Mouse (Mus musculus) limb, embryonic 12.5 days (tissue): ENCODE results near the gene Srsf10. TPM values are rescaled to one million over a fixed set of nuclear protein-coding genes. Genes with fewer than 3 reads are reported as not detected.
A peak's percentile ranks its signal among the peaks of the same experiment; 100 is the strongest.

Experiments
- ATAC-seq: fragments of 200-750 bp; cut with Nextera tagmentation; 2 replicates; pipeline ENCODE4 v1.8.0; 2017; ENCODE audit warnings: low read depth, moderate TSS enrichment; ENCODE audit not compliant: insufficient number of reproducible peaks, insufficient read depth, low FRiP score, low TSS enrichment
- H3K27ac ChIP-seq: fragments of 300-500 bp; sonication (generic); 2 replicates; pipeline ENCODE4 v1.5.1; 2016; ENCODE audit warnings: mild to moderate bottlenecking, moderate library complexity
- H3K27me3 ChIP-seq: fragments of 300-500 bp; sonication (generic); 2 replicates; pipeline ENCODE4 v1.6.1; 2016; ENCODE audit warnings: mild to moderate bottlenecking, moderate library complexity
- H3K36me3 ChIP-seq: fragments of 300-500 bp; sonication (generic); 2 replicates; pipeline ENCODE4 v1.6.1; 2016; ENCODE audit warnings: mild to moderate bottlenecking, moderate library complexity
- H3K4me1 ChIP-seq: fragments of 300-500 bp; sonication (generic); replicated peaks from 2 replicates; pipeline ENCODE4 v1.6.1; 2016
- H3K4me2 ChIP-seq: fragments of 300-500 bp; sonication (generic); 2 replicates; pipeline ENCODE4 v1.6.1; 2016; ENCODE audit warnings: mild to moderate bottlenecking, moderate library complexity
- H3K4me3 ChIP-seq: fragments of 300-500 bp; sonication (generic); replicated peaks from 2 replicates; pipeline ENCODE4 v1.5.1; 2016; ENCODE audit warnings: mild to moderate bottlenecking
- H3K9ac ChIP-seq: fragments of 300-500 bp; sonication (generic); replicated peaks from 2 replicates; pipeline ENCODE4 v1.6.1; 2016; ENCODE audit warnings: mild to moderate bottlenecking, moderate library complexity
- H3K9me3 ChIP-seq: fragments of 300-500 bp; sonication (generic); 2 replicates; pipeline ENCODE4 v1.6.1; 2016; ENCODE audit warnings: mild to moderate bottlenecking, moderate library complexity
- whole genome bisulfite sequencing: fragments of 180-500 bp; shearing (Covaris S2); methylation state at CpG from one replicate; pipeline ENCODE4 v1.1.7; 2016; 5-methylcytosine and 5-hydroxymethylcytosine counted together
- polyA plus RNA-seq: library from polyadenylated mRNA; unstranded; fragments of >200 nt; fragmentation: Nextera tagmentation; extraction: Ambion mirVana; gene quantifications from 2 replicates; pipeline ENCODE4 v1.2.1, GENCODE M21; 2016

Srsf10 gene
- polyA plus RNA-seq, 1 experiment from 2014 or later = 402 TPM

- Histone ChIP-seq H3K36me3 (peaks cover 16% of the 10 kb centered on the region), H3K4me2 (no peak overlapping the region), H3K9me3 (no peaks in the 10 kb centered on the region), H3K9ac (no peak overlapping the region), H3K27ac (peak overlapping the region; percentile 75), H3K4me3 (no peak overlapping the region), H3K27me3 (no peaks in the 10 kb centered on the region), H3K4me1 (peaks cover 42% of the 10 kb centered on the region)
- ATAC-seq = no peak
- 40% methylated on average over 7 of the region's 7 CpGs for WGBS
Observed at GRCm38 (mm10) chr4:135875546-135875945, 20.0 kb downstream of the Srsf10 start.

- peaks cover 40% of the 10 kb centered on the region for H3K4me1 ChIP-seq
Observed at GRCm38 (mm10) chr4:135875991-135876582, 20.5 kb downstream of the Srsf10 start.

GRCm38 (mm10) chr4:135876583-135877020, 21.1 kb downstream of the Srsf10 start:
- peak overlapping the region; percentile 53 for H3K4me2 ChIP-seq
- H3K9ac ChIP-seq = peak overlapping the region; percentile 37
- H3K4me3 ChIP-seq = peak overlapping the region; percentile 16
- peaks cover 38% of the 10 kb centered on the region for H3K4me1 ChIP-seq
- no peak for ATAC-seq
- 1% methylated on average over 16 of the region's 16 CpGs for WGBS
- no peaks in the 10 kb centered on the region for H3K27me3 ChIP-seq
- H3K9me3 ChIP-seq = no peaks in the 10 kb centered on the region
- peak overlapping the region; percentile 75 for H3K27ac ChIP-seq
- peaks cover 11% of the 10 kb centered on the region for H3K36me3 ChIP-seq

More at GRCm38 (mm10) chr4:135875991-135876582, 20.5 kb downstream of the Srsf10 start:
- Histone ChIP-seq H3K4me2 (peak overlapping the region; percentile 53), H3K4me3 (peak overlapping the region; percentile 16), H3K9me3 (no peaks in the 10 kb centered on the region), H3K27ac (peak overlapping the region; percentile 75), H3K9ac (peak overlapping the region; percentile 37; the same call in 1 of the 2 replicates), H3K27me3 (no peaks in the 10 kb centered on the region), H3K36me3 (peaks cover 14% of the 10 kb centered on the region)
- 11% methylated on average over 9 of the region's 9 CpGs for WGBS
- ATAC-seq = no peak

GRCm38 (mm10) chr4:135877742-135878141, 22.2 kb downstream of the Srsf10 start:
- H3K9ac ChIP-seq = no peak overlapping the region
- ATAC-seq = no peak
- no peak overlapping the region for H3K27ac ChIP-seq
- H3K4me1 ChIP-seq = peaks cover 31% of the 10 kb centered on the region
- H3K4me2 ChIP-seq = no peak overlapping the region
- H3K9me3 ChIP-seq = no peaks in the 10 kb centered on the region
- H3K4me3 ChIP-seq = no peak overlapping the region
- H3K27me3 ChIP-seq = no peaks in the 10 kb centered on the region
- 70% methylated on average over 2 of the region's 2 CpGs for WGBS
- H3K36me3 ChIP-seq = no peaks in the 10 kb centered on the region

- Histone ChIP-seq H3K4me3 (no peak overlapping the region), H3K4me1 (peaks cover 34% of the 10 kb centered on the region), H3K4me2 (no peak overlapping the region), H3K36me3 (no peaks in the 10 kb centered on the region), H3K27ac (no peak overlapping the region), H3K9ac (no peak overlapping the region), H3K9me3 (no peaks in the 10 kb centered on the region), H3K27me3 (no peaks in the 10 kb centered on the region)
- no peak for ATAC-seq
- WGBS = 81% methylated on average over 6 of the region's 6 CpGs
Observed at GRCm38 (mm10) chr4:135879021-135879420, 23.5 kb downstream of the Srsf10 start.

GRCm38 (mm10) chr4:135880018-135880417, 24.5 kb downstream of the Srsf10 start:
- Histone ChIP-seq H3K9ac (no peak overlapping the region), H3K9me3 (no peaks in the 10 kb centered on the region), H3K4me2 (no peak overlapping the region), H3K27me3 (no peaks in the 10 kb centered on the region), H3K4me3 (no peak overlapping the region), H3K4me1 (peaks cover 32% of the 10 kb centered on the region), H3K36me3 (no peaks in the 10 kb centered on the region), H3K27ac (no peak overlapping the region)
- no peak for ATAC-seq
- 92% methylated on average over 6 of the region's 6 CpGs for WGBS

DNA sequence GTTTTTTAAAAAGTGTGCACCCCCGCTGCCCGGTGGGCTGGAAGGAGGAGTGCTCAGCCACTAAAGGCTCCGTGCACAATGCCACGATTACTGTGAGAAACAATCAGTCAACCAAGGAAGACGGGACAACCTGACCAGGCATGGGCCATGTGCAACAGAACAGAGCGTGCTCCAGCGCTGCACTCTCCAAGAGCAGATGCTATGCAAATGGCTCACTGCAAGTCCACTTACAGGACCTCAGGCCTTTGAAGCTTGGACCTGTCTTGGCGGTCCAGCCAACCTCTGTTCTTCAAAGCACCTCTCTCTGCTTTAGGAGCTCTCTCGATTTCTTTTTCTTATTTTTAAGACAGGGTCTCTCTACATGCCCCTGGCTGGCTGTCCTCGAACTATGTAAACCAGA, 25.0 kb downstream of the Srsf10 start:
- H3K27ac ChIP-seq = no peak overlapping the region
- H3K27me3 ChIP-seq = no peaks in the 10 kb centered on the region
- no peaks in the 10 kb centered on the region for H3K9me3 ChIP-seq
- no peak overlapping the region for H3K4me3 ChIP-seq
- peaks cover 26% of the 10 kb centered on the region for H3K4me1 ChIP-seq
- no peak for ATAC-seq
- H3K9ac ChIP-seq = no peak overlapping the region
- H3K36me3 ChIP-seq = no peaks in the 10 kb centered on the region
- WGBS = 79% methylated on average over 10 of the region's 10 CpGs
- H3K4me2 ChIP-seq = no peak overlapping the region

GRCm38 (mm10) chr4:135882023-135882422, 26.5 kb downstream of the Srsf10 start:
- Histone ChIP-seq H3K4me3 (no peak overlapping the region), H3K4me2 (no peak overlapping the region), H3K27ac (no peak overlapping the region), H3K4me1 (peaks cover 12% of the 10 kb centered on the region), H3K27me3 (no peaks in the 10 kb centered on the region), H3K9me3 (no peaks in the 10 kb centered on the region), H3K36me3 (no peaks in the 10 kb centered on the region), H3K9ac (no peak overlapping the region)
- no peak for ATAC-seq
- WGBS = 78% methylated on average over 6 of the region's 6 CpGs

DNA sequence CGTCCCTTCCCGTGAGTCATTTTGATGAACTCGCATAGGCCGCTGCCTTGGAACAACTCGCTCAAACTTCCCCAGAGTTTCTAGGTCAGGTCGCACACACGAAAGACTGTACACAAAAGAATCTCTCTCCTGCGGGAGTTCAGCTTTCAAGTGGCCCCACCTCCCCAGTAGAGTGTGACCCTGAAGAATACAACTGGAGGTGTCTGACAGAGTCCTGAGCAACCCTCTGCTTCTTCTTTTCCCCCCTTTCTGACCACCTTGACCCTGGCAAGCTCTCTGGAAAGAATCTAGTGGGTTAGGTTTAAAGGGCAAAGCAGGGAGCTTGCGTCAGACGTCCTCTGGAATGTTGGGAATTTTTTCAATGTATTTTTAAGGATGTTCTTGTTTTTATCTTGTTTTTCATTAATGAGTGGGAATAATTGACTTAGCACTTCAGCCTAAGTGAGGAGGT, 27.9 kb downstream of the Srsf10 start:
- Histone ChIP-seq H3K4me3 (no peak overlapping the region), H3K4me1 (peaks cover 11% of the 10 kb centered on the region), H3K9me3 (no peaks in the 10 kb centered on the region), H3K36me3 (no peaks in the 10 kb centered on the region), H3K27ac (no peak overlapping the region; the same call in 1 of the 2 replicates), H3K4me2 (no peak overlapping the region), H3K27me3 (no peaks in the 10 kb centered on the region), H3K9ac (no peak overlapping the region)
- WGBS = 70% methylated on average over 10 of the region's 10 CpGs
- ATAC-seq = no peak

- Histone ChIP-seq H3K36me3 (no peaks in the 10 kb centered on the region), H3K27me3 (no peaks in the 10 kb centered on the region), H3K9me3 (no peaks in the 10 kb centered on the region), H3K4me1 (peaks cover 11% of the 10 kb centered on the region), H3K9ac (no peak overlapping the region), H3K4me3 (no peak overlapping the region), H3K27ac (peak overlapping the region; percentile 59; the same call in 1 of the 2 replicates), H3K4me2 (no peak overlapping the region)
- ATAC-seq = no peak
- 57% methylated on average over 7 of the region's 7 CpGs for WGBS
Observed at GRCm38 (mm10) chr4:135883881-135884516, 28.5 kb downstream of the Srsf10 start.

GRCm38 (mm10) chr4:135884531-135884930, 29.0 kb downstream of the Srsf10 start:
- Histone ChIP-seq H3K9me3 (no peaks in the 10 kb centered on the region), H3K9ac (no peak overlapping the region), H3K27ac (peak overlapping the region; percentile 59; the same call in 1 of the 2 replicates), H3K27me3 (no peaks in the 10 kb centered on the region), H3K36me3 (no peaks in the 10 kb centered on the region), H3K4me2 (no peak overlapping the region), H3K4me3 (no peak overlapping the region), H3K4me1 (peaks cover 11% of the 10 kb centered on the region)
- 35% methylated on average over 6 of the region's 6 CpGs for WGBS
- no peak for ATAC-seq
